Mouse (Mus musculus) heart, adult 2 months (tissue): ENCODE measurements around the gene Gm20388. TPM values are rescaled to one million over a fixed set of nuclear protein-coding genes. Genes with fewer than 3 reads are reported as not detected.
A peak's percentile ranks its signal among the peaks of the same experiment; 100 is the strongest.

Source experiments
- DNase-seq, 2 experiments: peaks; one replicate each; pipeline ENCODE4 v3.0.0; 2021
- H3K27ac ChIP-seq: fragments of 200-600 bp; 2 replicates; pipeline ENCODE4 v1.8.1; 2022
- H3K27me3 ChIP-seq: fragments of 200-500 bp; 2 replicates; pipeline ENCODE4 v1.6.1; 2012; ENCODE audit warnings: mild to moderate bottlenecking, low read length, inconsistent platforms, mixed read lengths; ENCODE audit not compliant: control insufficient read depth, insufficient read depth
- H3K36me3 ChIP-seq: fragments of 200-500 bp; 2 replicates; pipeline ENCODE4 v1.6.1; 2012; ENCODE audit warnings: low read length, inconsistent platforms; ENCODE audit not compliant: control insufficient read depth, insufficient read depth
- H3K4me1 ChIP-seq: fragments of 200-500 bp; 2 replicates; pipeline ENCODE4 v1.6.1; 2011; ENCODE audit warnings: low read length; ENCODE audit not compliant: control insufficient read depth, insufficient read depth
- H3K4me3 ChIP-seq: fragments of 200-600 bp; 2 replicates; pipeline ENCODE4 v1.8.1; 2022
- H3K79me2 ChIP-seq: fragments of 200-500 bp; replicated peaks from 2 replicates; pipeline ENCODE4 v1.6.1; 2012; ENCODE audit warnings: mild to moderate bottlenecking, inconsistent platforms, low read length, moderate library complexity, mixed read lengths; ENCODE audit not compliant: control insufficient read depth, insufficient read depth
- H3K9ac ChIP-seq: fragments of 200-500 bp; 2 replicates; pipeline ENCODE4 v1.6.1; 2012; ENCODE audit warnings: low read depth, mild to moderate bottlenecking, control low read depth, inconsistent platforms, low read length, mixed read lengths
- CTCF ChIP-seq: fragments of 200-600 bp; IDR thresholded peaks from 2 replicates; pipeline ENCODE4 v1.8.1; 2022; ENCODE audit warnings: antibody characterized with exemption, mild to moderate bottlenecking, moderate library complexity
- EP300 ChIP-seq: fragments of 200-500 bp; IDR thresholded peaks from 2 replicates; pipeline ENCODE4 v1.6.1; 2011; ENCODE audit warnings: low read depth, low read length, control low read depth; ENCODE audit not compliant: insufficient read depth
- POLR2A ChIP-seq: fragments of 200-500 bp; IDR thresholded peaks from 2 replicates; pipeline ENCODE4 v1.6.1; 2011; ENCODE audit warnings: mild to moderate bottlenecking, low read depth, low read length, control low read depth; ENCODE audit not compliant: insufficient read depth
- WGBS: fragments of 180-500 bp; shearing (Covaris S2); methylation state at CpG from one replicate; pipeline ENCODE4 v1.1.7; 2018; 5-methylcytosine and 5-hydroxymethylcytosine counted together
- intact Hi-C: fragments of 180-260 bp; cut with DNase I; formaldehyde crosslinking; loops from one replicate; pipeline ENCODE4 v1.15.1; 2025
- polyA plus RNA-seq: library from polyadenylated mRNA; depleted of rRNA; stranded (reverse); fragments of >200 nt; gene quantifications from 2 replicates; pipeline ENCODE4 v1.2.3, GENCODE M21; 2012
- total RNA-seq, 2 experiments: library from RNA; stranded (reverse); gene quantifications; 2 replicates each; pipeline ENCODE4 v1.2.3; 2021

Gene Gm20388
- total and polyA plus RNA-seq, 3 experiments: 1.8 to 32.3 TPM; not detected in 1

- H3K36me3 ChIP-seq: no peaks in the 10 kb centered on the region; the same call in 1 of the 2 replicates
- peak overlapping the region; percentile 80 for H3K4me3 ChIP-seq
- peak overlapping the region; percentile 82 for H3K9ac ChIP-seq
- DNase-seq: no peak
- WGBS: 3% methylated on average over 31 of the region's 31 CpGs
- H3K79me2 ChIP-seq: peaks cover 12% of the 10 kb centered on the region
- no peaks in the 10 kb centered on the region for H3K27me3 ChIP-seq
- peak overlapping the region; percentile 94 for H3K27ac ChIP-seq
- intact Hi-C loops: no loop called here
- H3K4me1 ChIP-seq: peaks cover 22% of the 10 kb centered on the region
- TF ChIP-seq EP300 (no peak), CTCF (no peak)
These were observed 1742.8 kb downstream of the Gm20388 start for GRCm38 (mm10) chr8:121653340-121654019.

- Histone ChIP-seq H3K27ac (no peak overlapping the region; the same call in 1 of the 2 replicates), H3K79me2 (peaks cover 12% of the 10 kb centered on the region), H3K27me3 (no peaks in the 10 kb centered on the region), H3K9ac (no peak overlapping the region), H3K4me3 (no peak overlapping the region), H3K4me1 (peaks cover 18% of the 10 kb centered on the region), H3K36me3 (no peaks in the 10 kb centered on the region; the same call in 1 of the 2 replicates)
- no peak for DNase-seq
- WGBS: 91% methylated on average over 4 of the region's 4 CpGs
- TF ChIP-seq POLR2A: no peak
- no peak for TF ChIP-seq EP300
- no peak for TF ChIP-seq CTCF
- intact Hi-C loops: no loop called here
These were observed 1743.5 kb downstream of the Gm20388 start for GRCm38 (mm10) chr8:121654131-121654530.

GRCm38 (mm10) chr8:121654966-121655494, 1744.4 kb downstream of the Gm20388 start:
- peaks cover 12% of the 10 kb centered on the region for H3K4me1 ChIP-seq
- H3K27ac ChIP-seq: no peak overlapping the region
- H3K27me3 ChIP-seq: no peaks in the 10 kb centered on the region
- DNase-seq: no peak
- H3K9ac ChIP-seq: no peak overlapping the region
- TF ChIP-seq EP300: no peak
- no peak for TF ChIP-seq CTCF
- TF ChIP-seq POLR2A: no peak
- no peaks in the 10 kb centered on the region; the same call in 1 of the 2 replicates for H3K36me3 ChIP-seq
- H3K79me2 ChIP-seq: peaks cover 10% of the 10 kb centered on the region
- intact Hi-C loops: no loop called here
- 88% methylated on average over 14 of the region's 14 CpGs for WGBS
- H3K4me3 ChIP-seq: no peak overlapping the region

GRCm38 (mm10) chr8:121660602-121661001, 1750.0 kb downstream of the Gm20388 start:
- Histone ChIP-seq H3K4me1 (peaks cover 4% of the 10 kb centered on the region), H3K27ac (no peak overlapping the region), H3K79me2 (no peaks in the 10 kb centered on the region), H3K9ac (no peak overlapping the region), H3K4me3 (no peak overlapping the region), H3K27me3 (no peaks in the 10 kb centered on the region), H3K36me3 (no peaks in the 10 kb centered on the region)
- intact Hi-C loops: no loop called here
- no peak for DNase-seq
- TF ChIP-seq EP300 (no peak), POLR2A (no peak), CTCF (no peak)
- WGBS: 61% methylated on average over 15 of the region's 15 CpGs

GRCm38 (mm10) chr8:121661631-121662357, 1751.2 kb downstream of the Gm20388 start:
- intact Hi-C loops: no loop called here
- TF ChIP-seq POLR2A (no peak), EP300 (no peak), CTCF (no peak)
- DNase-seq: no peak
- WGBS: 45% methylated on average over 18 of the region's 18 CpGs
- no peak overlapping the region for H3K27ac ChIP-seq
- peaks cover 8% of the 10 kb centered on the region for H3K4me1 ChIP-seq
- no peaks in the 10 kb centered on the region for H3K27me3 ChIP-seq
- no peaks in the 10 kb centered on the region for H3K79me2 ChIP-seq
- H3K9ac ChIP-seq: no peak overlapping the region
- no peak overlapping the region for H3K4me3 ChIP-seq
- no peaks in the 10 kb centered on the region for H3K36me3 ChIP-seq

- DNase-seq: no peak
- Histone ChIP-seq H3K36me3 (no peaks in the 10 kb centered on the region), H3K4me3 (no peak overlapping the region), H3K79me2 (no peaks in the 10 kb centered on the region), H3K9ac (no peak overlapping the region), H3K4me1 (peaks cover 9% of the 10 kb centered on the region), H3K27ac (no peak overlapping the region), H3K27me3 (no peaks in the 10 kb centered on the region)
- TF ChIP-seq CTCF (no peak), EP300 (no peak), POLR2A (no peak)
- intact Hi-C loops: no loop called here
- 94% methylated on average over 12 of the region's 12 CpGs for WGBS
These were observed 1752.5 kb downstream of the Gm20388 start for GRCm38 (mm10) chr8:121663101-121663500.
